ENCODE assay signal across 8 mouse cellular contexts in genomic region chr4:76440791-76441364, GRCm38 (mm10).
A peak's percentile ranks its signal among the peaks of the same experiment; 100 is the strongest.
DNase-seq lines count a peak whose midpoint lies in the region; ATAC-seq lines count a peak whose summit lies in the region.

No protein-coding gene starts in this region.

- H3K27me3 ChIP-seq in forebrain, embryonic 14.5 days (replicated peaks; ENCODE audit: control insufficient read depth, insufficient read depth, low read length) = no peaks in the 10 kb centered on the region
- H3K27me3 ChIP-seq in forebrain, embryonic 16.5 days (replicated peaks; ENCODE audit: control insufficient read depth, insufficient read depth, low read length) = no peaks in the 10 kb centered on the region
- no peaks in the 10 kb centered on the region for H3K27me3 ChIP-seq in neural tube, embryonic 13.5 days

- H3K36me3 ChIP-seq in forebrain, embryonic 14.5 days (ENCODE audit: control insufficient read depth, insufficient read depth, low read length) = no peaks in the 10 kb centered on the region
- H3K36me3 ChIP-seq in forebrain, embryonic 16.5 days (ENCODE audit: control insufficient read depth, insufficient read depth) = no peaks in the 10 kb centered on the region
- no peaks in the 10 kb centered on the region for H3K36me3 ChIP-seq in neural tube, embryonic 13.5 days

- H3K4me3 ChIP-seq in forebrain, embryonic 14.5 days (ENCODE audit: low read depth, low read length) = no peak overlapping the region
- no peak overlapping the region for H3K4me3 ChIP-seq in forebrain, embryonic 16.5 days (replicated peaks; ENCODE audit: low read length)
- H3K4me3 ChIP-seq in neural tube, embryonic 13.5 days = no peak overlapping the region

- no peak overlapping the region for H3K27ac ChIP-seq in forebrain, embryonic 14.5 days (ENCODE audit: low read depth, low read length)
- H3K27ac ChIP-seq in forebrain, embryonic 16.5 days (ENCODE audit: low read length) = no peak overlapping the region
- H3K27ac ChIP-seq in neural tube, embryonic 13.5 days (replicated peaks) = peak overlapping the region; percentile 13; the same call in 1 of the 2 replicates

- H3K4me2 ChIP-seq in forebrain, embryonic 14.5 days (ENCODE audit: low read length) = no peak overlapping the region
- H3K4me2 ChIP-seq in forebrain, embryonic 16.5 days (ENCODE audit: low read length) = no peak overlapping the region
- H3K4me2 ChIP-seq in neural tube, embryonic 13.5 days = peak overlapping the region; percentile 22; the same call in 1 of the 2 replicates

- 29% methylated on average over 6 of the region's 6 CpGs for WGBS in forebrain, embryonic 14.5 days
- WGBS in forebrain, embryonic 16.5 days = 24% methylated on average over 6 of the region's 6 CpGs
- WGBS in neural tube, embryonic 13.5 days = 26% methylated on average over 6 of the region's 6 CpGs

- no peak overlapping the region for H3K9ac ChIP-seq in forebrain, embryonic 14.5 days (ENCODE audit: low read length)
- H3K9ac ChIP-seq in forebrain, embryonic 16.5 days (replicated peaks; ENCODE audit: low read depth, low read length) = no peak overlapping the region
- H3K9ac ChIP-seq in neural tube, embryonic 13.5 days = no peak overlapping the region

- peak; percentile 63 for DNase-seq in forebrain, embryonic 14.5 days (ENCODE audit: low spot score)
- no peak for DNase-seq in neural tube, embryonic 10.5 days (ENCODE audit: extremely low spot score, low spot score)
- DNase-seq in heart, postnatal 14 days = peak; percentile 40 to 51
- peak; percentile 41 for DNase-seq in ovary, postnatal 14 days (ENCODE audit: low spot score)
- DNase-seq in left cerebral cortex, postnatal 36 days (ENCODE audit: low spot score in 2 of 2) = no peak
- no peak for DNase-seq in right cerebral cortex, adult 2 months (ENCODE audit: low spot score in 2 of 2)

- no peaks in the 10 kb centered on the region for H3K9me3 ChIP-seq in forebrain, embryonic 14.5 days (replicated peaks; ENCODE audit: control insufficient read depth, low read length)
- no peaks in the 10 kb centered on the region for H3K9me3 ChIP-seq in forebrain, embryonic 16.5 days (ENCODE audit: control insufficient read depth, low read length)
- no peaks in the 10 kb centered on the region for H3K9me3 ChIP-seq in neural tube, embryonic 13.5 days

- H3K4me1 ChIP-seq in forebrain, embryonic 14.5 days (ENCODE audit: control insufficient read depth, insufficient read depth, low read length) = peaks cover 28% of the 10 kb centered on the region
- peaks cover 12% of the 10 kb centered on the region for H3K4me1 ChIP-seq in forebrain, embryonic 16.5 days (replicated peaks; ENCODE audit: control insufficient read depth, insufficient read depth, low read length)
- peaks cover 73% of the 10 kb centered on the region for H3K4me1 ChIP-seq in neural tube, embryonic 13.5 days (replicated peaks)

- intact Hi-C loops in heart, postnatal 14 days (cut with DNase I) = no loop called here
- intact Hi-C loops in left cerebral cortex, postnatal 36 days (cut with DNase I) = loop anchor here (10.0 kb wide), 1 partner anchor 56 kb away; no protein-coding TSS in a partner anchor

- ATAC-seq in forebrain, embryonic 14.5 days = no peak
- ATAC-seq in forebrain, embryonic 16.5 days = no peak
- no peak; the same call in 1 of the 2 replicates for ATAC-seq in neural tube, embryonic 13.5 days (ENCODE audit: low read depth)

Comparison
In these comparisons a context has a peak if more than half of its experiments do, and no peak if none do; other contexts are left out.
1. DNase-seq: peak in forebrain, embryonic 14.5 days (single experiment), heart, postnatal 14 days (2 of 2) and ovary, postnatal 14 days (single experiment); none in neural tube, embryonic 10.5 days (single experiment), left cerebral cortex, postnatal 36 days (0 of 2) and right cerebral cortex, adult 2 months (0 of 2).